Mouse (Mus musculus): Measurements from ENCODE around the gene Celf5. TPM values are rescaled to one million over a fixed set of nuclear protein-coding genes. Genes with fewer than 3 reads are reported as not detected.
A peak's percentile ranks its signal among the peaks of the same experiment; 100 is the strongest.

Gene Celf5
- total and polyA plus RNA-seq, 3 experiments: 0.08 to 0.38 TPM; not detected in 1

- Histone ChIP-seq H3K36me3 (ENCODE audit: control insufficient read depth in 1 of 2, insufficient read depth in 2 of 2, low read length in 2 of 2) (peaks cover 0 to 3% of the 10 kb centered on the region in 2 experiments; a peak in 2 of 4 replicates), H3K79me2 (ENCODE audit: control insufficient read depth, insufficient read depth, low read length, poor library complexity) (no peaks in the 10 kb centered on the region), H3K9ac (ENCODE audit: control insufficient read depth, low read depth, low read length, poor library complexity, severe bottlenecking) (no peak overlapping the region), H3K27me3 (ENCODE audit: control insufficient read depth in 1 of 2, insufficient read depth in 2 of 2, low read length in 2 of 2) (no peaks in the 10 kb centered on the region; a peak in 2 of 4 replicates), H3K4me3 (ENCODE audit: control insufficient read depth in 1 of 2, insufficient read depth in 1 of 2, low read depth in 2 of 2, low read length in 2 of 2) (peak overlapping the region; percentile 23 to 54), H3K27ac (ENCODE audit: control insufficient read depth, low read depth, low read length) (no peak overlapping the region), H3K4me1 (ENCODE audit: control insufficient read depth in 1 of 2, insufficient read depth in 2 of 2, low read length in 2 of 2) (peaks cover 7 to 26% of the 10 kb centered on the region in 2 experiments), H3K9me3 (replicated peaks; ENCODE audit: insufficient read depth, low read length) (no peaks in the 10 kb centered on the region)
- TF ChIP-seq BHLHE40 (IDR thresholded peaks at IDR 0.05; ENCODE audit: borderline replicate concordance, low read depth, low read length) (no peak), MXI1 (IDR thresholded peaks at IDR 0.05; ENCODE audit: low read depth, low read length) (no peak), HCFC1 (IDR thresholded peaks at IDR 0.05; ENCODE audit: low read depth, low read length) (no peak), GABPA (IDR thresholded peaks at IDR 0.05; ENCODE audit: low read depth, low read length) (no peak), POLR2AphosphoS5 (IDR thresholded peaks at IDR 0.05; ENCODE audit: borderline replicate concordance, low read depth, low read length) (no peak; the same call in 1 of the 2 replicates), POLR2A (IDR thresholded peaks at IDR 0.05; ENCODE audit: control insufficient read depth in 1 of 2, insufficient read depth in 1 of 2, low read depth in 1 of 2, low read length in 2 of 2, poor library complexity in 1 of 2) (no peak), CHD1 (IDR thresholded peaks at IDR 0.05; ENCODE audit: low read depth, low read length) (no peak), MEF2A (IDR thresholded peaks at IDR 0.05; ENCODE audit: extremely low read depth, insufficient replicate concordance, low read depth, low read length, poor library complexity, severe bottlenecking) (no peak), JUND (IDR thresholded peaks at IDR 0.05; ENCODE audit: low read depth, low read length) (no peak), CTCF (IDR thresholded peaks at IDR 0.05 in 2 of 3, conservative IDR thresholded peaks at IDR 0.05 in 1 of 3; ENCODE audit: control insufficient read depth in 1 of 3, insufficient read depth in 1 of 3, low read depth in 2 of 3, low read length in 3 of 3, poor library complexity in 1 of 3, severe bottlenecking in 1 of 3) (no peak), TCF12 (IDR thresholded peaks at IDR 0.05; ENCODE audit: low read depth, low read length) (no peak), SIN3A (IDR thresholded peaks at IDR 0.05; ENCODE audit: low read length) (no peak), MYC (IDR thresholded peaks at IDR 0.05; ENCODE audit: low read depth, low read length) (no peak)
- DNase-seq (ENCODE audit: low read depth, low spot score): peak; percentile 87
These were observed 17.9 kb downstream of the Celf5 start for GRCm38 (mm10) chr10:81464405-81465264.

- Histone ChIP-seq H3K4me1 (ENCODE audit: control insufficient read depth in 1 of 2, insufficient read depth in 2 of 2, low read length in 2 of 2) (peaks cover 7 to 26% of the 10 kb centered on the region in 2 experiments), H3K4me3 (ENCODE audit: control insufficient read depth in 1 of 2, insufficient read depth in 1 of 2, low read depth in 2 of 2, low read length in 2 of 2) (no peak overlapping the region), H3K9ac (ENCODE audit: control insufficient read depth, low read depth, low read length, poor library complexity, severe bottlenecking) (no peak overlapping the region), H3K79me2 (ENCODE audit: control insufficient read depth, insufficient read depth, low read length, poor library complexity) (no peaks in the 10 kb centered on the region), H3K27ac (ENCODE audit: control insufficient read depth, low read depth, low read length) (no peak overlapping the region), H3K27me3 (ENCODE audit: control insufficient read depth in 1 of 2, insufficient read depth in 2 of 2, low read length in 2 of 2) (no peaks in the 10 kb centered on the region; a peak in 2 of 4 replicates), H3K9me3 (replicated peaks; ENCODE audit: insufficient read depth, low read length) (no peaks in the 10 kb centered on the region), H3K36me3 (ENCODE audit: control insufficient read depth in 1 of 2, insufficient read depth in 2 of 2, low read length in 2 of 2) (peaks cover 0 to 3% of the 10 kb centered on the region in 2 experiments; a peak in 2 of 4 replicates)
- no peak for DNase-seq (ENCODE audit: low read depth, low spot score)
- no peak for TF ChIP-seq MYC (IDR thresholded peaks at IDR 0.05; ENCODE audit: low read depth, low read length)
These were observed 19.0 kb downstream of the Celf5 start for GRCm38 (mm10) chr10:81463531-81463930.
